Mouse (Mus musculus): ENCODE measurements around the gene Uhrf2. TPM values are rescaled to one million over a fixed set of nuclear protein-coding genes. Genes with fewer than 3 reads are reported as not detected.

The Uhrf2 gene
- polyA plus RNA-seq, 1 experiment from 2014 or later, result 23.4 TPM

GRCm38 (mm10) chr19:30043691-30044090 is 13.4 kb downstream of the Uhrf2 start:
- WGBS, result 81% methylated on average over 2 of the region's 2 CpGs
- H3K4me3 ChIP-seq (ENCODE audit: low read depth, low read length), result no peak overlapping the region
- H3K9ac ChIP-seq (ENCODE audit: low read length), result no peak overlapping the region
- H3K4me2 ChIP-seq (replicated peaks; ENCODE audit: low read depth), result no peak overlapping the region
- H3K27me3 ChIP-seq (ENCODE audit: control insufficient read depth, insufficient read depth, low read length), result no peaks in the 10 kb centered on the region
- no peak for TF ChIP-seq EP300 (optimal IDR thresholded peaks at IDR 0.05)
- TF ChIP-seq CTCF (IDR thresholded peaks at IDR 0.05; ENCODE audit: low read depth), result no peak
- ATAC-seq (ENCODE audit: low FRiP score, low TSS enrichment) (no peak), DNase-seq (ENCODE audit: low spot score) (no peak)
- H3K4me1 ChIP-seq (replicated peaks; ENCODE audit: control insufficient read depth, insufficient read depth), result no peaks in the 10 kb centered on the region
- H3K36me3 ChIP-seq (ENCODE audit: control insufficient read depth, insufficient read depth, low read length), result no peaks in the 10 kb centered on the region
- H3K9me3 ChIP-seq (ENCODE audit: control insufficient read depth, low read length), result no peaks in the 10 kb centered on the region
- no peak overlapping the region for H3K27ac ChIP-seq (replicated peaks)

- no peaks in the 10 kb centered on the region for H3K9me3 ChIP-seq (ENCODE audit: control insufficient read depth, low read length)
- DNase-seq (ENCODE audit: low spot score) (no peak), ATAC-seq (ENCODE audit: low FRiP score, low TSS enrichment) (no peak)
- TF ChIP-seq CTCF (IDR thresholded peaks at IDR 0.05; ENCODE audit: low read depth) (peak; percentile 30), EP300 (optimal IDR thresholded peaks at IDR 0.05) (no peak)
- no peak overlapping the region for H3K9ac ChIP-seq (ENCODE audit: low read length)
- WGBS, result 98% methylated on average over 1 of the region's 1 CpGs
- H3K27me3 ChIP-seq (ENCODE audit: control insufficient read depth, insufficient read depth, low read length), result no peaks in the 10 kb centered on the region
- no peak overlapping the region for H3K27ac ChIP-seq (replicated peaks)
- H3K36me3 ChIP-seq (ENCODE audit: control insufficient read depth, insufficient read depth, low read length), result no peaks in the 10 kb centered on the region
- H3K4me1 ChIP-seq (replicated peaks; ENCODE audit: control insufficient read depth, insufficient read depth), result no peaks in the 10 kb centered on the region
- H3K4me2 ChIP-seq (replicated peaks; ENCODE audit: low read depth), result no peak overlapping the region
- H3K4me3 ChIP-seq (ENCODE audit: low read depth, low read length), result no peak overlapping the region
These were observed 14.3 kb downstream of the Uhrf2 start for GRCm38 (mm10) chr19:30044630-30045029.

GRCm38 (mm10) chr19:30045857-30046256 is 15.5 kb downstream of the Uhrf2 start:
- Histone ChIP-seq H3K9ac (ENCODE audit: low read length) (no peak overlapping the region), H3K4me3 (ENCODE audit: low read depth, low read length) (no peak overlapping the region), H3K36me3 (ENCODE audit: control insufficient read depth, insufficient read depth, low read length) (no peaks in the 10 kb centered on the region), H3K27me3 (ENCODE audit: control insufficient read depth, insufficient read depth, low read length) (no peaks in the 10 kb centered on the region), H3K4me1 (replicated peaks; ENCODE audit: control insufficient read depth, insufficient read depth) (no peaks in the 10 kb centered on the region), H3K4me2 (replicated peaks; ENCODE audit: low read depth) (no peak overlapping the region), H3K27ac (replicated peaks) (no peak overlapping the region), H3K9me3 (ENCODE audit: control insufficient read depth, low read length) (no peaks in the 10 kb centered on the region)
- DNase-seq (ENCODE audit: low spot score), result no peak
- TF ChIP-seq EP300 (optimal IDR thresholded peaks at IDR 0.05) (no peak), CTCF (IDR thresholded peaks at IDR 0.05; ENCODE audit: low read depth) (peak; percentile 58)
- 71% methylated on average over 1 of the region's 1 CpGs for WGBS
- no peak for ATAC-seq (ENCODE audit: low FRiP score, low TSS enrichment)

GRCm38 (mm10) chr19:30050584-30050983 is 20.3 kb downstream of the Uhrf2 start:
- TF ChIP-seq EP300 (optimal IDR thresholded peaks at IDR 0.05) (no peak), CTCF (IDR thresholded peaks at IDR 0.05; ENCODE audit: low read depth) (no peak)
- H3K36me3 ChIP-seq (ENCODE audit: control insufficient read depth, insufficient read depth, low read length), result no peaks in the 10 kb centered on the region
- H3K9ac ChIP-seq (ENCODE audit: low read length), result no peak overlapping the region
- no peaks in the 10 kb centered on the region for H3K27me3 ChIP-seq (ENCODE audit: control insufficient read depth, insufficient read depth, low read length)
- ATAC-seq (ENCODE audit: low FRiP score, low TSS enrichment) (no peak), DNase-seq (ENCODE audit: low spot score) (no peak)
- WGBS, result 80% methylated on average over 2 of the region's 2 CpGs
- H3K9me3 ChIP-seq (ENCODE audit: control insufficient read depth, low read length), result no peaks in the 10 kb centered on the region
- no peak overlapping the region for H3K27ac ChIP-seq (replicated peaks)
- H3K4me2 ChIP-seq (replicated peaks; ENCODE audit: low read depth), result no peak overlapping the region
- H3K4me1 ChIP-seq (replicated peaks; ENCODE audit: control insufficient read depth, insufficient read depth), result no peaks in the 10 kb centered on the region
- H3K4me3 ChIP-seq (ENCODE audit: low read depth, low read length), result no peak overlapping the region

- Histone ChIP-seq H3K9me3 (ENCODE audit: control insufficient read depth, low read length) (no peaks in the 10 kb centered on the region), H3K27me3 (ENCODE audit: control insufficient read depth, insufficient read depth, low read length) (no peaks in the 10 kb centered on the region), H3K36me3 (ENCODE audit: control insufficient read depth, insufficient read depth, low read length) (no peaks in the 10 kb centered on the region), H3K27ac (replicated peaks) (no peak overlapping the region), H3K4me2 (replicated peaks; ENCODE audit: low read depth) (no peak overlapping the region), H3K4me1 (replicated peaks; ENCODE audit: control insufficient read depth, insufficient read depth) (no peaks in the 10 kb centered on the region), H3K9ac (ENCODE audit: low read length) (no peak overlapping the region), H3K4me3 (ENCODE audit: low read depth, low read length) (no peak overlapping the region)
- WGBS, result 85% methylated on average over 3 of the region's 3 CpGs
- ATAC-seq (ENCODE audit: low FRiP score, low TSS enrichment), result no peak
- no peak for TF ChIP-seq CTCF (IDR thresholded peaks at IDR 0.05; ENCODE audit: low read depth)
- no peak for TF ChIP-seq EP300 (optimal IDR thresholded peaks at IDR 0.05)
- no peak for DNase-seq (ENCODE audit: low spot score)
These were observed 21.2 kb downstream of the Uhrf2 start for GRCm38 (mm10) chr19:30051479-30051878.

GRCm38 (mm10) chr19:30054218-30054617 is 23.9 kb downstream of the Uhrf2 start:
- no peak overlapping the region for H3K27ac ChIP-seq (replicated peaks)
- H3K4me3 ChIP-seq (ENCODE audit: low read depth, low read length), result no peak overlapping the region
- no peak overlapping the region for H3K9ac ChIP-seq (ENCODE audit: low read length)
- no peak overlapping the region for H3K4me2 ChIP-seq (replicated peaks; ENCODE audit: low read depth)
- no peaks in the 10 kb centered on the region for H3K9me3 ChIP-seq (ENCODE audit: control insufficient read depth, low read length)
- no peak for ATAC-seq (ENCODE audit: low FRiP score, low TSS enrichment)
- H3K4me1 ChIP-seq (replicated peaks; ENCODE audit: control insufficient read depth, insufficient read depth), result no peaks in the 10 kb centered on the region
- no peaks in the 10 kb centered on the region for H3K36me3 ChIP-seq (ENCODE audit: control insufficient read depth, insufficient read depth, low read length)
- WGBS, result 88% methylated on average over 2 of the region's 2 CpGs
- TF ChIP-seq EP300 (optimal IDR thresholded peaks at IDR 0.05), result no peak
- TF ChIP-seq CTCF (IDR thresholded peaks at IDR 0.05; ENCODE audit: low read depth), result no peak
- no peak for DNase-seq (ENCODE audit: low spot score)
- no peaks in the 10 kb centered on the region for H3K27me3 ChIP-seq (ENCODE audit: control insufficient read depth, insufficient read depth, low read length)
